33 mouse cellular contexts compared by ENCODE assay signal in the genomic region with DNA sequence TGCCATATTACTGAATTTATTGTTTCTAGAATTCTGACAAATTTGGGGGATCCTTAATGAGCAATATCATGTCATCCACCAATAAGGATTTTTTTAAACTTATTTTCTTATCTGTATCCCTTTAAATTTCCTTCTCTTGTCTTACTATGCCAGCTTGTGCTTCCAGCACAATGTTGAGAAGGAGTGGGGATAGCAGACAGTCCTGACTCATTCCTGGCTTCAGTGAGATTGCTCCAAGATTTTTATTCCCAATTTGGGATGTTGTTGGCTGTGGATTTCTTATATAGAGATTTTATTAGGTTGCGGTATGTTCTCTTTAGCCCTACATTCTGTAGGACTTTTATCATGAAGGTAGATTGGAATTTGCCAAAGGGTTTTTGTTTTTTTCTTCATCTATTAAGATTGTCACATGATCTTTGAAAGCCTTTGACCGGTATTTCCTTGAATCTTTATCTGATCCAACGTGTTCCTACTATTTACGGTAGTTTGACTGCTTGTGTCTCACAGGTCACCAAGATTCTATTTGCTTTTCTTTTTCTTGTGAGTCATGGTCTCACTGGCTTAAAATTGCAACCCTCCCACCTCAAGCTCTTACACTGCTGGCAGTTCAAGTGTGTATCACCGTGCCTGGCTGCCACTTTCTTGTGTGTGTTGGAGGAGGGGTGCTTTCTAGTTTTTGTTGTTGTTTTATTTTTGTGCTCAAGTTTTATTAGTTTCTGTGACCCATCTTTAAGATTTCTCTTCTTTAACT. TPM values are rescaled to one million over a fixed set of nuclear protein-coding genes. Genes with fewer than 3 reads are reported as not detected.
A peak's percentile ranks its signal among the peaks of the same experiment; 100 is the strongest.
DNase-seq lines count a peak whose midpoint lies in the region; ATAC-seq and TF ChIP-seq lines count a peak whose summit lies in the region.
"Had no signal": no experiment of that assay in that cellular context is flagged by ENCODE, and none has a peak within 500 bp of the region (broad histone marks: within the 10 kb centered on the region; RNA-seq: fewer than 3 reads in every experiment).

No protein-coding gene starts in this region.

- WGBS in intestine, embryonic 16.5 days = 58% methylated on average over 5 of the region's 5 CpGs
- WGBS in stomach, embryonic 16.5 days = 54% methylated on average over 5 of the region's 5 CpGs
- WGBS in limb, embryonic 10.5 days = 90% methylated on average over 5 of the region's 5 CpGs
- WGBS in forebrain, embryonic 16.5 days = 91% methylated on average over 5 of the region's 5 CpGs

- no peak for DNase-seq in frontal cortex, postnatal 36 days (ENCODE audit: low spot score in 2 of 2)
- no peak for DNase-seq in G1E (ENCODE audit: low spot score)
- DNase-seq in limb, embryonic 10.5 days (ENCODE audit: low spot score) = no peak
- DNase-seq in heart, adult 18-20 months = no peak
- DNase-seq: adrenal gland, postnatal 10 days; cerebellum, adult 11 months; cerebellum, adult 9-10 months; cerebellum, postnatal 36 days; gastrocnemius, adult 2 months; gastrocnemius, postnatal 36 days; heart, adult 2 months; heart, postnatal 4 days; kidney, adult 9 months; kidney, postnatal 14 days; liver, postnatal 0 days; retina, postnatal 1 day; right cerebral cortex, postnatal 14 days had no signal

- H3K36me3 ChIP-seq in G1E (replicated peaks) = no peaks in the 10 kb centered on the region
- no peaks in the 10 kb centered on the region for H3K36me3 ChIP-seq in intestine, embryonic 16.5 days (ENCODE audit: control insufficient read depth, insufficient read depth, low read length)
- H3K36me3 ChIP-seq in stomach, embryonic 16.5 days (ENCODE audit: control insufficient read depth, insufficient read depth, low read length) = no peaks in the 10 kb centered on the region
- H3K36me3 ChIP-seq in limb, embryonic 10.5 days = no peaks in the 10 kb centered on the region
- H3K36me3 ChIP-seq in forebrain, embryonic 16.5 days (ENCODE audit: control insufficient read depth, insufficient read depth) = no peaks in the 10 kb centered on the region
- H3K36me3 ChIP-seq: embryonic facial prominence, embryonic 13.5 days; heart, embryonic 12.5 days; hindbrain, embryonic 15.5 days; liver, embryonic 12.5 days; midbrain, embryonic 13.5 days; neural tube, embryonic 15.5 days had no signal

- peaks cover 5% of the 10 kb centered on the region; the same call in 1 of the 2 replicates for H3K27me3 ChIP-seq in G1E (ENCODE audit: insufficient read depth, low read length)
- no peaks in the 10 kb centered on the region for H3K27me3 ChIP-seq in intestine, embryonic 16.5 days (replicated peaks; ENCODE audit: control insufficient read depth, insufficient read depth, low read length)
- H3K27me3 ChIP-seq in stomach, embryonic 16.5 days (ENCODE audit: control insufficient read depth, insufficient read depth, low read length) = no peaks in the 10 kb centered on the region
- no peaks in the 10 kb centered on the region for H3K27me3 ChIP-seq in limb, embryonic 10.5 days (ENCODE audit: low read depth, poor library complexity, severe bottlenecking)
- H3K27me3 ChIP-seq in forebrain, embryonic 16.5 days (replicated peaks; ENCODE audit: control insufficient read depth, insufficient read depth, low read length) = no peaks in the 10 kb centered on the region
- H3K27me3 ChIP-seq: embryonic facial prominence, embryonic 13.5 days; forebrain, embryonic 13.5 days; heart, embryonic 12.5 days; hindbrain, embryonic 15.5 days; liver, embryonic 12.5 days; neural tube, embryonic 15.5 days had no signal

- ATAC-seq in frontal cortex, adult (ENCODE audit: low TSS enrichment) = peak; percentile 90
- peak; percentile 15; the same call in 1 of the 2 replicates for ATAC-seq in G1E (ENCODE audit: extremely low read depth, insufficient number of reproducible peaks, low FRiP score, poor library complexity, severe bottlenecking)
- peak; percentile 83 for ATAC-seq in intestine, embryonic 16.5 days
- peak; percentile 73 for ATAC-seq in stomach, embryonic 16.5 days (ENCODE audit: insufficient read depth, low FRiP score)
- no peak for ATAC-seq in forebrain, embryonic 16.5 days
- ATAC-seq: forebrain, embryonic 13.5 days; inflammation-experienced regulatory T-cells, adult 6 months; liver, embryonic 12.5 days; liver, postnatal 0 days; midbrain, embryonic 13.5 days had no signal

- H3K4me3 ChIP-seq in G1E (ENCODE audit: low read depth, low read length) = no peak overlapping the region
- no peak overlapping the region for H3K4me3 ChIP-seq in intestine, embryonic 16.5 days (ENCODE audit: low read length)
- H3K4me3 ChIP-seq in stomach, embryonic 16.5 days (replicated peaks; ENCODE audit: low read length) = no peak overlapping the region
- H3K4me3 ChIP-seq in limb, embryonic 10.5 days = no peak overlapping the region
- H3K4me3 ChIP-seq in forebrain, embryonic 16.5 days (replicated peaks; ENCODE audit: low read length) = no peak overlapping the region
- H3K4me3 ChIP-seq: embryonic facial prominence, embryonic 13.5 days; erythroblast, embryonic 14.5 days; forebrain, embryonic 13.5 days; gastrocnemius, adult 2 months; heart, adult 2 months; heart, embryonic 12.5 days; hindbrain, embryonic 15.5 days; liver, embryonic 12.5 days; midbrain, embryonic 13.5 days; neural tube, embryonic 15.5 days had no signal

- H3K4me1 ChIP-seq in G1E (ENCODE audit: insufficient read depth, low read depth, low read length) = no peaks in the 10 kb centered on the region
- H3K4me1 ChIP-seq in intestine, embryonic 16.5 days (ENCODE audit: control insufficient read depth, insufficient read depth, low read length) = no peaks in the 10 kb centered on the region
- no peaks in the 10 kb centered on the region for H3K4me1 ChIP-seq in stomach, embryonic 16.5 days (ENCODE audit: control insufficient read depth, insufficient read depth, low read length)
- H3K4me1 ChIP-seq in limb, embryonic 10.5 days = no peaks in the 10 kb centered on the region
- no peaks in the 10 kb centered on the region for H3K4me1 ChIP-seq in forebrain, embryonic 16.5 days (replicated peaks; ENCODE audit: control insufficient read depth, insufficient read depth, low read length)
- H3K4me1 ChIP-seq: embryonic facial prominence, embryonic 13.5 days; forebrain, embryonic 13.5 days; heart, embryonic 12.5 days; hindbrain, embryonic 15.5 days; liver, embryonic 12.5 days; midbrain, embryonic 13.5 days; neural tube, embryonic 15.5 days had no signal

- H3K27ac ChIP-seq in intestine, embryonic 16.5 days (ENCODE audit: low read length) = no peak overlapping the region
- no peak overlapping the region for H3K27ac ChIP-seq in stomach, embryonic 16.5 days (ENCODE audit: low read length)
- H3K27ac ChIP-seq in limb, embryonic 10.5 days = no peak overlapping the region
- H3K27ac ChIP-seq in forebrain, embryonic 16.5 days (ENCODE audit: low read length) = no peak overlapping the region
- H3K27ac ChIP-seq: embryonic facial prominence, embryonic 13.5 days; forebrain, embryonic 13.5 days; gastrocnemius, adult 2 months; heart, adult 2 months; hindbrain, embryonic 15.5 days; liver, embryonic 12.5 days; macrophage; midbrain, embryonic 13.5 days; neural tube, embryonic 15.5 days had no signal

- no peak for TF ChIP-seq CTCF in G1E (IDR thresholded peaks at IDR 0.05; ENCODE audit: low read depth, low read length)

- no peak overlapping the region for H3K4me2 ChIP-seq in intestine, embryonic 16.5 days (ENCODE audit: low read depth, low read length)
- no peak overlapping the region for H3K4me2 ChIP-seq in stomach, embryonic 16.5 days (ENCODE audit: low read depth, low read length)
- no peak overlapping the region for H3K4me2 ChIP-seq in forebrain, embryonic 16.5 days (ENCODE audit: low read length)
- H3K4me2 ChIP-seq: embryonic facial prominence, embryonic 13.5 days; forebrain, embryonic 13.5 days; heart, embryonic 12.5 days; hindbrain, embryonic 15.5 days; liver, embryonic 12.5 days; midbrain, embryonic 13.5 days; neural tube, embryonic 15.5 days had no signal

- H3K9me3 ChIP-seq in G1E (replicated peaks) = no peaks in the 10 kb centered on the region
- H3K9me3 ChIP-seq in intestine, embryonic 16.5 days (ENCODE audit: control insufficient read depth, low read length) = no peaks in the 10 kb centered on the region
- H3K9me3 ChIP-seq in stomach, embryonic 16.5 days (replicated peaks; ENCODE audit: control insufficient read depth, low read length) = no peaks in the 10 kb centered on the region
- H3K9me3 ChIP-seq in limb, embryonic 10.5 days (replicated peaks) = no peaks in the 10 kb centered on the region
- H3K9me3 ChIP-seq in forebrain, embryonic 16.5 days (ENCODE audit: control insufficient read depth, low read length) = no peaks in the 10 kb centered on the region
- H3K9me3 ChIP-seq: embryonic facial prominence, embryonic 13.5 days; forebrain, embryonic 13.5 days; heart, embryonic 12.5 days; hindbrain, embryonic 15.5 days; liver, embryonic 12.5 days; midbrain, embryonic 13.5 days; neural tube, embryonic 15.5 days had no signal

- no peak overlapping the region for H3K9ac ChIP-seq in intestine, embryonic 16.5 days (ENCODE audit: low read depth, low read length)
- no peak overlapping the region for H3K9ac ChIP-seq in stomach, embryonic 16.5 days (ENCODE audit: low read length)
- no peak overlapping the region for H3K9ac ChIP-seq in forebrain, embryonic 16.5 days (replicated peaks; ENCODE audit: low read depth, low read length)
- H3K9ac ChIP-seq: embryonic facial prominence, embryonic 13.5 days; forebrain, embryonic 13.5 days; heart, embryonic 12.5 days; hindbrain, embryonic 15.5 days; liver, embryonic 12.5 days; liver, postnatal 0 days; midbrain, embryonic 13.5 days; neural tube, embryonic 15.5 days had no signal

RNA-seq across cellular contexts. Expression of a gene that starts 14.2 kb away (rescaled TPM):
- not detected in 2 replicates for total RNA-seq in G1E (2014; fragmentation: Nextera tagmentation)
- total RNA-seq in G1E (2017) = 0.05 and 0.17 TPM in 2 replicates
- not detected in 2 replicates for polyA plus RNA-seq in G1E (2012)
- polyA plus RNA-seq in intestine, embryonic 16.5 days (2015; fragmentation: Nextera tagmentation; extraction: Ambion mirVana) = 0.34 and 0.44 TPM in 2 replicates
- 0.26 and 0.77 TPM in 2 replicates for polyA plus RNA-seq in stomach, embryonic 16.5 days (2015; fragmentation: Nextera tagmentation; extraction: Ambion mirVana)
- 2.7 and 4.2 TPM in 2 replicates for polyA plus RNA-seq in limb, embryonic 10.5 days (2016; fragmentation: Nextera tagmentation; extraction: Ambion mirVana)
- total RNA-seq in heart, adult 18-20 months (2021) = under 1 TPM in 1 of 2 experiments, not detected in 1; 0.13 TPM
- 7.6 and 7.7 TPM in 2 replicates for polyA plus RNA-seq in forebrain, embryonic 16.5 days (2015; fragmentation: Nextera tagmentation; extraction: Ambion mirVana)
- total RNA-seq: gastrocnemius, adult 2 months; gastrocnemius, postnatal 36 days; megakaryocyte-erythroid progenitor cell, adult 5-6 weeks had no signal
- polyA plus RNA-seq: erythroblast, embryonic 14.5 days; liver, embryonic 12.5 days; liver, postnatal 0 days; macrophage; small intestine, adult 2 months had no signal
